Mouse (Mus musculus): Measurements from ENCODE around the gene Mob3c.

The Mob3c gene

DNA sequence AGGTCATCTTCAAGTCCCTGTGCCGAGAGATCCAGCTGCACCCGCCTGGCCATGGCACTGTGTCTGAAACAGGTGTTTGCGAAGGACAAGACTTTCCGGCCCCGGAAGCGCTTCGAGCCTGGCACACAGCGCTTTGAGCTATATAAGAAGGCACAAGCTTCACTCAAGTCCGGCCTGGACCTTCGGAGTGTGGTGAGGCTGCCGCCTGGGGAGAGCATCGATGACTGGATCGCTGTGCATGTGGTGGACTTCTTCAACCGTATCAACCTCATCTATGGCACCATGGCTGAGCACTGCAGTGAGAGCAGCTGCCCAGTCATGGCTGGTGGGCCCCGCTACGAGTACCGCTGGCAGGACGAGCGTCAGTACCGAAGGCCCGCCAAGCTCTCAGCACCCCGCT lies 3.3 kb downstream of the Mob3c start:
- in situ Hi-C loops (cut with MboI, MseI), result loop anchor here in 1 of 2 experiments (5.0 kb wide), 1 partner anchor 44 kb away; no protein-coding TSS in a partner anchor

DNA sequence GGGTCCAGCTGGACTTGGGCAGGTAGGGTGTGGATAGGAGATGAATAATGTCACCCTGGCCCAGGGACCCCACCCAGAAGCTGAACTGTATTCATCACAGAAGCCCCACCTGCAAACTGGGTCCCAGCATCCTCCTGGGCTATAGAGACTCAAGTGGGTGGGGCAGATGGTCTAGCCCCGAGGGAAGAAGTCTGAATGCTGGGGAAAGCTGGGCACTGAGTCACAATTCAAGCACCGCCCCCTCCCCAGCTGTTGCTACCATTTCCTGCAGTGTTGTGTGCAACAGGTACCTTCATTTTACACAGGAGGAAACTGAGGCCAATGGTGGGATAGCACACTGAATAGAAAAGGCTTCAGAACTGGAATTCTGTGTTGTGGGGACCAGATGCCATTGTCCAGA lies 4.1 kb downstream of the Mob3c start:
- in situ Hi-C loops (cut with MboI, MseI), result loop anchor here in 1 of 2 experiments (5.0 kb wide), 1 partner anchor 45 kb away; no protein-coding TSS in a partner anchor

DNA sequence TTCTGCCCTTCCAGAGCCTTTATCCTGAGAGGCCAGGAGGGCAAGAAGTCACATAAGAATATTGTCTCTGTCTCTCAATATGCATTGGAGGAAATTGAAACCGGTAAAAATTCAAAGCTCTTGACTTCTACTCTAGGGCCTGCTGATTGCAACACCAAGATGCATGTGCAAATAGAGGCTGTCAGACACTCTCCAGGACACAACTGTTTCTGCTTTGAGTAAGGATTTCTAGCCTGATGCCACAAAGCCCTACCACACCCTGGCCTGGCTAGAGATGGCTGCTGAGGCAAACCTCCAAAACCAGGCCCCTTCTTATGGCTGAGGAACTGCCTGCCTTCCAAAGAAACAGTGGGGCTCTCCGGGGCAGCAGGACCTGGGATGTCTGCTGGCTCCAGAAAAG lies 7.7 kb downstream of the Mob3c start:
- in situ Hi-C loops (cut with MboI, MseI), result no loop called here

- in situ Hi-C loops (cut with MboI, MseI), result no loop called here
These were observed 10.3 kb downstream of the Mob3c start for GRCm38 (mm10) chr4:115838196-115838595.

DNA sequence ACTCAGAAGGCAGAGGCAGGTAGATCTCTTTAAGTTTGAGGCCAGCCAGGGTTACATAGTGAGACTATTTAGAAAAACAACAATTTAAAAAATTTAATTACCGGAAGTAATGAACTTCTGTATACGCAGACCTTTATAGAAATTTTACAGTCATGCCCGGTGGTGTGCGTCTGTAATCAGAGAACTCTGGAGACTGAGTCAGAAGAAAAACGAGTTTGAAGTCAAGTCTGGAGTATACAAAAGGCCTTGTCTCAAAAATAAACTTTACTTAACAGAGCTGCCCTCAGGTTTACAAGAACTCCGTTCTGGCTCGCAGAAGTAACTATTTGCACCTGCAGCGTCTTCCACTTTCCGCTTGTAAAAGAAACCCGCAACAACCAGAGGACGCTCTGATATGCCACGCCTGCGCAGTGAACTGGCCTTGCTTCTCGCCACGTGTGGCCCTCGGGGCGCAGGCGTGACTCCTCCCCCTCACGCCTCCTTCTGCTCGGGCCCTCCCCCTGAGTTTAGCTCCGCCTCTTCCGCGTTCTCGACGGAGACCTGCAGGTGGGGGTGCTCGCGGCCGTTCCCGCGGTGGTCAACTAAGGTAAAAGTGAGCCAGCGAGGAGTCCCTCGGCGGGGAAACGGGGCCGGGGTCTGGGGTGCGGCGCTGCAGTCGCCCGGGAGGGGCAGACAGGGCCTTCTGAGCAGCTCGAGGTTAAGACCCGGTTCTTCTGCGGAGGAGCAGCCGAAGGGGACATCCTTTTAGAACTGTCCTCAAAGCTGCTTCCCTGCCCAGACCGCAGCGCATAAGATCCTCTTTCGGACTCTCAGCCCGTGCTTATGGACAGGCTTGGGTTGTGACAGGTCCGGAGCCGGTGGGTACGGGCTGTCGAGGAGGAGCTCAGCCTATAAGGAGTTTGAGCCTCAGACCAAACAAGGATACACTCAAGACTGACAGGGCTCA lies 11.1 kb downstream of the Mob3c start, which contains the start of gene Mknk1:
TSS of gene Mknk1 (plus strand) at position 503 of the 946 bp plus-strand sequence.
- in situ Hi-C loops (cut with MboI, MseI), result no loop called here

DNA sequence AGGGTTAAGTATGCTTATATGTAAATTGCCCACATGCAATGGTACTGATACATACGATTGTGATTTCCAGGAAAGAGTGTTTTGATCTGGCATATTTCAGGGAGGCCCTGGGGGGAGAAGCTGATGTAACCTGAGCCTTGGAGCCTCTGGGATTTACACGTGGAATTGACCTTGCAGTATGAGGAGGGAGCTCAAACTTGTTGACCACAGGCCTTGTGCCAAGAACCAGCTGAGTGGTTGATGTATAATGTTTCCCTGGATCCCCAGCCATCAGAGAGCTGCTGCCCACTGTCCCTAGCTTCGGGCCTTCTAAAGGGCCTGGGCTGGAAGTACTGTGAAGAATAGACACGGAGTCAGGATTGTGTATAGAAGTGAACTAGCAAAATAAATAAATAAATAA lies 12.1 kb downstream of the Mob3c start:
- in situ Hi-C loops (cut with MboI, MseI), result no loop called here

DNA sequence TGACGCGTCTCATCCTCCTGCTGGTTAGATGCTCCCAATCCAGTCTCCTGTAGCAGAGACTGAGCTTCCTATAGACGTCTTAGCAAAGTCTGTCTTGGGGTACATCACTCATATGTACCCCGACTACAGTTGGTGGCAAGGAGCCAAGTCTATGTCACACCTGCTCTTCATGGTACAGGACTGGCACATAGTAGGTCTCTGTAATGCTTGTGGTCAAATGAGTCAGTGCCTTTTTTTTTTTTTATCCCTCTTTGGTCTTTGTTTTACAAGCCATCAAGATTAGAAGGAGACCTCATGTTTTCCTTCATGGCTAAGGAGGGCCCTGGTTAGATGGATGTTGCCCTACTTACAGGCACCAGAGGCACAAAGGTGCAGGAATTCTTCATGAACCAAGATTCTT lies 12.9 kb downstream of the Mob3c start:
- in situ Hi-C loops (cut with MboI, MseI), result no loop called here

- in situ Hi-C loops (cut with MboI, MseI), result no loop called here
These were observed 18.8 kb downstream of the Mob3c start for GRCm38 (mm10) chr4:115846656-115847055.

DNA sequence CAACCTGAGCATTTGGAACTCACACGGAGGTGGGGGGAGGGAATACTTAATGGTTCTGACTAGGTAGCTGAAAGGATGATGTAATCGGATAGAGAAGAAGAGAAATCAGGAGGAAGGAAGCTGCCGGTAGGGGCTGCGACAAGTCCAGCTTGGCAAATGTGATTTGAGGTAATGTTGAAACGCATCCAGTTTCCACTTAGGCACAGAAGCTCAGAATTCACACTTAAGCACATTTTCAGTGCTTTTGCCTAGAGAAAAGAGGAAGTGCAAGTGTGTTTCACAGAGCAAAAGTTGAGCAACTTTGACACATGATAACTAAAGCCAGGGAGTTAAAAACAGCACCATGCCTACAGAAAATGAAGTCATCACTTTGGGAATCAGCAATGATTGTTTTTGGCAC lies 19.5 kb downstream of the Mob3c start:
- in situ Hi-C loops (cut with MboI, MseI), result no loop called here

GRCm38 (mm10) chr4:115848083-115848482 lies 20.2 kb downstream of the Mob3c start:
- in situ Hi-C loops (cut with MboI, MseI), result no loop called here

GRCm38 (mm10) chr4:115848990-115849677 lies 21.2 kb downstream of the Mob3c start:
- in situ Hi-C loops (cut with MboI, MseI), result no loop called here

DNA sequence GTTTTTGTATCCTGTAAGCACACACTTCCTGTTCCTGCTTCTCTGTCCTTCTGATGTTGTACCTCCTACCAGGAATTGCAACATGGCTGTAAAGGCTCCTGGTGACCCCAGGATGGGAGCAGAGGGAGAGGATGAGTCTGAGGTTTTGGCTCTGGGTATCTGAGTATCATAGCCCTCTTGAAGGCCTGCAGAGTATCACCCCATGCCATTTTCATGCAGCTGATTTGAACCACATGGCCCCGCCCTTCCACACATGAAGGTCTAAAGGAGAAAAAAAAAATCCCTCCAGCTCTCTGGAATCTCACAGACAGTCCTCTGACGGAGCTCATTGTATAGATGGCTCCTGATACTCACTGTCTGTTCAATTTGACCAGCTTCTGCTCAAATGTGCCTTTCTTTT lies 22.2 kb downstream of the Mob3c start:
- in situ Hi-C loops (cut with MboI, MseI), result no loop called here

DNA sequence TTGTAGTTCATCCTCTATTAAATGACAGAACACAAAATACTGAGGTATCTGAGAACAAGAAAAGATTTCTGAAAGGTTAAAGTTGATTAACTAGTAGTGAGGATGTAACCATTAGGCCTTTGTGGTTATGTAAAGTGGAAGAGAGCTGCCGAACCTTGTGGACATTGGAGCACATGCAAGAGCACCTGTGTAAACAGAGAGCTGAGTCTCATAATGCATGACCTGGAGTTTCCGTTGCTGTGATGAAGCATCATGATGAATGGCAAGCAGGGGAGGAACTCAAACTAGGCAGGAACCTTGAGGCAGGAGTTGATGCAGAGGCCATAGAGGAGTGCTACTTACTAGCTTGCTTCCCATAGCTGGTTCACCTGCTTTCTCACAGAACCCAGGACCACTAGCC lies 22.7 kb downstream of the Mob3c start:
- in situ Hi-C loops (cut with MboI, MseI), result no loop called here

DNA sequence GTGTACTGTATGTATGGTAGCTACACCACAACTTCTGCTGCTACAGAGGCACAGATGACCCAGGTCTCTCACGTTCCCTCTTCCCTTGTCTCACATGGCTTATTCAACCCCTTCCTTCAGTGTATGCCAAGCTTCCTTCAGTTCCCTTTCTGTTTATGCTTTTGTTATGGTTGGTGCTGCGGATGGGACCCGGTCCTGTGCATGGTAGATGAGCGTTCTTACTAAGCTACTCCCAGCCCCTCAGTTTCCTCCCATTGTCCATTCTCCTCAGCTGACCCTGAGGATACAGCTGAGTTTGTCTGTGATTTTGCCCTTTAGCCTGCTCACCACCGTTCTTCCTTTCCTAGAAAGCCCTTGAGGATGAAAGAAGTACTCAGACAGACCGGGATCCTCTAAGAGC lies 23.7 kb downstream of the Mob3c start:
- in situ Hi-C loops (cut with MboI, MseI), result no loop called here

DNA sequence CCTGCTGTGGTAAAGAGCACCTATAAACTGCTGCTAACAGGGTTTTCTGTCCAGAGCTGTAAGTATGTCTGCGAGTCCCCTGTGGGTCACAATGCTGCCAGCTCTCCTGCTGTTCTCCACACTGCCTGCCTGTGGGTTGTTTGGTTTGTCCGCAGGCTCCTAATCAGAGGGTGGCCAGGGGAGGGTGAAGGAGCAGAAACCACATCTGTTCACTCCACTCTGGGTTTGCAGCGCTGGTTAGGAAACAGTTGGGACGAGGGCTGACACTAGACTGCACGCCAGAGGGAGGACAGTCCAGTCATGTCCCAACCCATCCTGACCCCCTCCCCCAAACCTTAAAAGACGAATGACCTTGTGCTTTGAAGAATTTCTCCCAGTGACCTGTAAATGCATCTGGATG lies 27.2 kb downstream of the Mob3c start:
- in situ Hi-C loops (cut with MboI, MseI), result no loop called here

DNA sequence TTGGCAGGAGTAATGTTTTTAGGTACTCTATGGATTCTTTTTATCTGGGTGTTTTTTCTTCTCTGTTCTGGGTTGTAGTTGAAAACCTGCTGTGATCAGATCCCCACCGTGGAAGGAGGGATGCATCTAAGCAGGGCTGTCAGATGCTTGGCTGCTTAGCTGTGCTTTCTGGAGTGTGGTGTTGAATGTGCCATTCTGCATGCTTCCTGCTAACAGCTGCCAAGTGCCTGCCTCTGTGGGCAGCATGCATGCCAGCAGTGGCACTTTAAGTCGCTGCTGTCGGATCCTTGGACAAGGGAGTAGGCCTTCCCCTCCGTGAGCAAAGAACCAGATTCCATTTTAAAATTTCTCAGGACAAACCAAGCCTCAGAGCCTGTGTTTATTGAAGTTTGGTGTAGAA lies 27.7 kb downstream of the Mob3c start:
- in situ Hi-C loops (cut with MboI, MseI), result no loop called here

GRCm38 (mm10) chr4:115856282-115856681 lies 28.4 kb downstream of the Mob3c start:
- in situ Hi-C loops (cut with MboI, MseI), result no loop called here

DNA sequence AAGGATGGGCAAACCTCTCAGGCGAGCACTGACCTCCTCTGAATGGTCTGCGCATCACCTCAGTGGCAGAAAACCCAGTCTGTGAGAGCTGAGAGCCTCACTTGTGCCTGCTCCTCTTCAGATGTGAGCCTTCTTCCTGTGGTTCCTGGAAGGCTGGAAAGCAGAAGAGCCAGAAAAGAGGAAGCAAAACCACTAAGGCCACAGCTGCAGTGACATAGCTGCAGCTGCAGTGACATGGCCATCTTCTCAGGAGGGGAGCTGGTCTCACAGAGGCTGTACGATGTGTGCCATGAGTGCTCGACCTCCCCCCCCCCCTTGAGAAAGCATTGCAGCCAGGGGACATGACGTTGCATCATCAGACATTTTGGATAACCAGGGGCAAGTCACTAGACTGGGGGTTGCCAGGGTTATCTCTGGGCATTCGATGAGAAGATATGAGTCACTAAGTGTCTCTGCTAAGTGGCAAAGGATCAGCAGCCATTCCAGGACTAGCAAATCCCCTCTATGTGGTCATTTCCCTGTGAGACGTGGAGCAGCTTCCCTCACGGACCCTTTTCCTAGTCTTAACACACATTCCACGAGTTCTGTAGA lies 29.5 kb downstream of the Mob3c start:
- in situ Hi-C loops (cut with MboI, MseI), result no loop called here

DNA sequence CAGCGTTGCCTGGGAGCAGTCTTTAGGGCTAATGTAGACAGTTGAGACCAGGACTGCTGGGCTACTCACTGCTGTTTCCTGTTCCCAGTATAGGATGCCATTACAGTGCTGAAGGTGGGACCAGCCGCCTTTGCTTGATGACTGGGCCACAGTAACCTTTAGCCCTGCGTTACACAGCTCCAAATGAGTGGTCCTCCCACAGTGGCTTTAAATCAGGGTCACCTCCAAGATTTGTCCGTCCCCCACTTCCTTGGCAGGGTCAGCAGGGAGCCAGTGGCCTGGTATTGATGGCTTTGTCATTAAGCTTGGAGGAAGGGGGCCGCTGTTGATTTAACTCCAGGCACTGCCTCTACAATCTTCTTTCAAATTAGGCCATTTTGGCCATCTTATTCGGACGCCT lies 35.5 kb downstream of the Mob3c start:
- in situ Hi-C loops (cut with MboI, MseI), result loop anchor here in 1 of 2 experiments (10.0 kb wide), 1 partner anchor 1171 kb away; no protein-coding TSS in a partner anchor

GRCm38 (mm10) chr4:115863880-115864279 lies 36.0 kb downstream of the Mob3c start:
- in situ Hi-C loops (cut with MboI, MseI), result loop anchor here in 1 of 2 experiments (10.0 kb wide), 1 partner anchor 1171 kb away; no protein-coding TSS in a partner anchor

DNA sequence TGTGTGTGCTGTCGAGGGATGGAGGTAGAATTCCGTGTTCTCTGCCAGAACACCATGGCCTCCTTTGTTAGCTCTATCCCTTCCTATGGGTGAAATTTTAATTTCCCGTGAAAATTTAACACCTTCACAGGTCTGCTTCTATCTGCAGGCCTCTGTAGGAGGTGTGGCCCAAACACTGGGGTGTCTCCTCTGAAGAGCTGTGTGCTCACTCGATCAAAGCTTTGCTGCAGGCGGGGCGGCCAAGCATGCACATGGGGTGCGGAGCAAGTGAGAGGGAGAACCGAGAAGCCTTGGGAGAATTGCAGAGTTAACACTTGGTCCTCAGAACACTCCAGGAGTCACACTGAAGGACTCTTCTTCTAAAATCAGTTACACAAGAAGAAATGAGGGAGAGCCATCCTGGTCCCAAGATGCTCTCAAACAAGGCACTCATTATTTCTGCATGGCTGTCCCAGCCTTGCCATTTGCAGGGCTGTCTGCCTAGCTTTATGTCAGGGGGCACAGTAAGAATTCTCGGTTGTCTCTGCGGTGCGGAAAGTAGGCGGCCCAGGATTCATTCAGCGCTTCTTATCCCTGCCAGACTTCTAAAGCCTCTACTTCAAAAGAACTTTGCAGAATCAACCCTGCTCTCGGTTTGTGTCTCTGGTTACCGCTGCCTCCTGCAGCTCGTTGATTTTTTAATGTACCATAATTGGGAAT lies 41.8 kb downstream of the Mob3c start:
- in situ Hi-C loops (cut with MboI, MseI), result loop anchor here in 1 of 2 experiments (10.0 kb wide), 1 partner anchor 1165 kb away; no protein-coding TSS in a partner anchor
